Mouse (Mus musculus) forebrain, postnatal 0 days (tissue): ENCODE data around the gene Taf1a. TPM values are rescaled to one million over a fixed set of nuclear protein-coding genes. Genes with fewer than 3 reads are reported as not detected.
"Not testable (repeated sequence)": the region's sequence is repeated elsewhere in the genome, so short reads cannot be mapped to it uniquely, and the experiment has no call there.

Experiments
- ATAC-seq: fragments of 200-750 bp; cut with Nextera tagmentation; 2 replicates; pipeline ENCODE4 v1.8.0; 2017; ENCODE audit warnings: mild to moderate bottlenecking, moderate library complexity
- DNase-seq: peaks from one replicate; pipeline ENCODE4 v3.0.0-alpha.2; 2015
- H3K27ac ChIP-seq: fragments of 300-500 bp; sonication (generic); 2 replicates; pipeline ENCODE4 v1.5.1; 2014; ENCODE audit warnings: low read depth, mild to moderate bottlenecking, antibody characterized with exemption, low read length, moderate library complexity, mixed read lengths
- H3K27me3 ChIP-seq: fragments of 300-500 bp; sonication (generic); 2 replicates; pipeline ENCODE4 v1.6.1; 2014; ENCODE audit warnings: mild to moderate bottlenecking, low read length, mixed read lengths; ENCODE audit not compliant: insufficient read depth
- H3K36me3 ChIP-seq: fragments of 300-500 bp; sonication (generic); 2 replicates; pipeline ENCODE4 v1.6.1; 2014; ENCODE audit warnings: mild to moderate bottlenecking, moderate library complexity; ENCODE audit not compliant: insufficient read depth
- H3K4me1 ChIP-seq: fragments of 300-500 bp; sonication (generic); 2 replicates; pipeline ENCODE4 v1.6.1; 2014; ENCODE audit warnings: antibody characterized with exemption; ENCODE audit not compliant: insufficient read depth
- H3K4me2 ChIP-seq: fragments of 300-500 bp; sonication (generic); 2 replicates; pipeline ENCODE4 v1.6.1; 2014; ENCODE audit warnings: low read depth, mild to moderate bottlenecking, moderate library complexity
- H3K4me3 ChIP-seq: fragments of 300-500 bp; sonication (generic); 2 replicates; pipeline ENCODE4 v1.5.1; 2014; ENCODE audit warnings: low read depth, low read length, mixed read lengths
- H3K9ac ChIP-seq: fragments of 300-500 bp; sonication (generic); 2 replicates; pipeline ENCODE4 v1.6.1; 2014; ENCODE audit warnings: mild to moderate bottlenecking
- H3K9me3 ChIP-seq: fragments of 300-500 bp; sonication (generic); 2 replicates; pipeline ENCODE4 v1.6.1; 2016; ENCODE audit warnings: low read length
- CTCF ChIP-seq: sonication (generic); IDR thresholded peaks from 2 replicates; pipeline ENCODE4 v1.5.1; 2016; ENCODE audit warnings: antibody characterized with exemption, control low read depth, low read depth
- WGBS: fragments of 180-500 bp; shearing (Covaris S2); extraction: QIAGEN DNeasy Blood & Tissue Kit; methylation state at CpG from one replicate; pipeline ENCODE4 v1.1.7; 2014; 5-methylcytosine and 5-hydroxymethylcytosine counted together
- polyA plus RNA-seq: library from polyadenylated mRNA; unstranded; fragments of >200 nt; fragmentation: Nextera tagmentation; extraction: Ambion mirVana; gene quantifications from 2 replicates; pipeline ENCODE4 v1.2.1, GENCODE M21; 2015
- total RNA-seq: library from RNA; depleted of rRNA; stranded (reverse); fragments of >200 nt; gene quantifications from 2 replicates; pipeline ENCODE4 v1.2.3, GENCODE M21; 2014

The Taf1a gene
- total and polyA plus RNA-seq, 2 experiments from 2014 or later, result 11.7 to 17.8 TPM

- 81% methylated on average over 5 of the region's 5 CpGs for WGBS
- Histone ChIP-seq H3K4me2 (no peak overlapping the region), H3K4me3 (no peak overlapping the region), H3K9ac (no peak overlapping the region), H3K27me3 (no peaks in the 10 kb centered on the region), H3K9me3 (no peaks in the 10 kb centered on the region), H3K4me1 (no peaks in the 10 kb centered on the region), H3K27ac (no peak overlapping the region), H3K36me3 (no peaks in the 10 kb centered on the region)
- no peak for TF ChIP-seq CTCF
- no peak for DNase-seq
- no peak for ATAC-seq
Measured at GRCm38 (mm10) chr1:183374728-183375127, 14.1 kb upstream of the Taf1a start.

- H3K4me1 ChIP-seq, result no peaks in the 10 kb centered on the region
- WGBS, result 83% methylated on average over 4 of the region's 4 CpGs
- H3K9ac ChIP-seq, result no peak overlapping the region
- H3K27ac ChIP-seq, result no peak overlapping the region
- no peak overlapping the region for H3K4me2 ChIP-seq
- no peak for DNase-seq
- TF ChIP-seq CTCF, result no peak
- no peak for ATAC-seq
- H3K36me3 ChIP-seq, result no peaks in the 10 kb centered on the region
- H3K4me3 ChIP-seq, result no peak overlapping the region
- H3K9me3 ChIP-seq, result no peaks in the 10 kb centered on the region
- H3K27me3 ChIP-seq, result peaks cover 1% of the 10 kb centered on the region; the same call in 1 of the 2 replicates
Measured at GRCm38 (mm10) chr1:183377045-183377444, 11.7 kb upstream of the Taf1a start.

DNA sequence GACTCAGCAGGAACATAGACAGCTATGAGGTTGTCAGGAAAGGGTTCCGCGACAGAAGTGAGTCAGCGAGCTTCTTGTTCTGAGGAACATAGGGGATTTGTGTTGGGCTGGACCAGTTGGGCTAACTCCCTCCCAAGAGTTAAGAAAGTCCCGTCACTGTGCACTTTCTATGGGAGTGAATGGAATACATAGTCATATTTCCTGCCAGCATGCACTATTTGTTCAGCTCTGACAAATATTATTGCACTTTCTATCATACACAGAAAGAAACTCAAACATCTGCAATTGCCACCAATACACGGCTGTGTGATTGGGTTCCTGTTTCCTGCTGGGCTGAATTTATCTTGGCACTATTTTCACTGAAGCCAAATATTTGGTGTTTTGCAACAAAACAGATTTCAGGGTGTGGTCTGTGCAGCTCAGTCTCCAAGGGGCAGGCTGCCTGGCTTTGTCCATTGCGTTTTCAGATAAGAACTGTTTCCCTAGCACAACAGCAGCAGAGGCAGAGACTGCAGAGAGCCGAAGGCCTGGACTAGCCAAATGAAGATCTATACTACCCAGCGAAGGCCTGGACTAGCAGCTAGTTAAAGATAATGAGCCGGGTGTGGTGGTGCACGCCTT is 10.3 kb upstream of the Taf1a start:
- Histone ChIP-seq H3K4me1 (no peaks in the 10 kb centered on the region), H3K9ac (no peak overlapping the region), H3K36me3 (no peaks in the 10 kb centered on the region), H3K27ac (no peak overlapping the region), H3K9me3 (no peaks in the 10 kb centered on the region), H3K4me2 (no peak overlapping the region), H3K4me3 (no peak overlapping the region), H3K27me3 (peaks cover 10% of the 10 kb centered on the region)
- DNase-seq, result no peak
- WGBS, result 88% methylated on average over 10 of the region's 10 CpGs
- TF ChIP-seq CTCF, result no peak
- no peak for ATAC-seq

DNA sequence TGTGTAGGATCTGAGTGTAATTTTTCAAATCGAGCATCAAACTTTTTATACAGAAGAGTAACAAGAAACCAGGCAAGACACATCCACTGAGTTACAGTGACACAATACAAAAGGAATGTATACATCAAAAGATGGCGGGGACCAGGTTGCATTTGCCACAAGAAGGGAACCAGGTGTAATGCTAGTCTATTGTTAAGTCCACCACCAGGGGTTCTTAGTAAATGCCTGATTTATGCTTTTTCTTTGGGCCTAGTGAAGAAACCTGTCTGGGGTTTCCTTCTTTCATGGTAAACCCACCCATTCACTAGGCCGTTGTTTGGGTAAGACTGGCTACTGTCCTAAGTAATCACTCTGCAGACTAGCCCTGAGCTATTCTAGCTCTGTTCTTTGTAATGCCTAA is 9.4 kb upstream of the Taf1a start:
- H3K9ac ChIP-seq, ATAC-seq, H3K4me1 ChIP-seq, H3K4me3 ChIP-seq, DNase-seq, H3K36me3 ChIP-seq, H3K9me3 ChIP-seq, H3K27ac ChIP-seq, H3K4me2 ChIP-seq: not testable (repeated sequence)
- WGBS, result 81% methylated on average over 3 of the region's 3 CpGs
- H3K27me3 ChIP-seq, result peaks cover 17% of the 10 kb centered on the region

DNA sequence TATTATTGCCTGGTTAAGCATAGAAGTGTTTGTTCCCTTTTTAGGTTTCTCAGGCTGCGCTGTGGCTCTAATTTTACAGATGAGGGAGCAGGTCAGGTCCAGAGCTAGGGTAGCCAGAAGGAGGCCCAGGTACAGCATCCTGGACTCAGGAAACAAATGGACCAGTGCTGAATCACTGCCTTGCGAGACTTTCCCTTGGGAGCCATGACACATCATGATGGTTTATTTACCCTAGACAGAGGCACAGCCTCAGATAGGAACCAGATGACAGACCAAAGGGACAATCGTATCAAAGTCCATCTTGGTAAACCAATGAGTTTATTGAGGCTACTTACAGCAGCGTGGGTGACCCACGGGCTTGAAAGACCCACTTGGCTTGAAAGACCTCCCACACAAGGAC is 7.0 kb upstream of the Taf1a start:
- no peaks in the 10 kb centered on the region for H3K4me1 ChIP-seq
- H3K9me3 ChIP-seq, result no peaks in the 10 kb centered on the region
- H3K27ac ChIP-seq, result no peak overlapping the region
- H3K4me2 ChIP-seq, result no peak overlapping the region
- no peak overlapping the region for H3K9ac ChIP-seq
- no peak for TF ChIP-seq CTCF
- ATAC-seq (no peak), DNase-seq (no peak)
- H3K36me3 ChIP-seq, result no peaks in the 10 kb centered on the region
- no peak overlapping the region for H3K4me3 ChIP-seq
- peaks cover 25% of the 10 kb centered on the region for H3K27me3 ChIP-seq
- 87% methylated on average over 5 of the region's 5 CpGs for WGBS

GRCm38 (mm10) chr1:183382621-183383020 is 6.2 kb upstream of the Taf1a start:
- Histone ChIP-seq H3K4me2 (no peak overlapping the region), H3K27me3 (peaks cover 25% of the 10 kb centered on the region), H3K36me3 (no peaks in the 10 kb centered on the region), H3K4me3 (no peak overlapping the region), H3K9ac (no peak overlapping the region), H3K4me1 (no peaks in the 10 kb centered on the region), H3K9me3 (no peaks in the 10 kb centered on the region), H3K27ac (no peak overlapping the region)
- no peak for TF ChIP-seq CTCF
- whole genome bisulfite sequencing, result 86% methylated on average over 2 of the region's 2 CpGs
- DNase-seq (no peak), ATAC-seq (no peak)

DNA sequence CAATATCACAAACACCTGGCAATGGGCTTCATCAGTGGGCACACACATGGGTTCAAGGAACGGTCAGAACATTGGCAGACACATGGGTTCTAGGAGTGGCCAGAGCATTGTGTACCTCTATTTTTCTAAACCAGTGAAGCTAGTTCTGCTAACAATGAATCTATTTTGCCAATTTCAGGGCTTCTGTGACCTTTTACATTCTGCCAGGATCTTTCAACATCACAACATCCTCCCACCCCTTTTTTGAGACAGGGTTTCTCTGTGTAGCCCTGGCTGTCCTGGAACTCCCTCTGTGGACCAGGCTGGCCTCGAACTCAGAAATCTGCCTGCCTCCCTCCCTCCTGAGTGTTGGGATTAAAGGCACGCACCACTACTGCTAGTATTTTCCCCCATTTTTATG is 1.4 kb upstream of the Taf1a start:
- H3K4me3 ChIP-seq, H3K4me1 ChIP-seq, H3K9ac ChIP-seq, ATAC-seq, DNase-seq, H3K27ac ChIP-seq, H3K9me3 ChIP-seq, H3K4me2 ChIP-seq, H3K36me3 ChIP-seq: not testable (repeated sequence)
- WGBS, result 94% methylated on average over 3 of the region's 3 CpGs
- peaks cover 21% of the 10 kb centered on the region for H3K27me3 ChIP-seq
